Mouse (Mus musculus) neutrophil, adult 5-6 weeks (primary cell): Measurements from ENCODE around the gene Gm21958. TPM values are rescaled to one million over a fixed set of nuclear protein-coding genes. Genes with fewer than 3 reads are reported as not detected.

ENCODE experiments used
- ATAC-seq: fragments of 151-379, 151-347 bp; 2 replicates; pipeline ENCODE4 v1.8.0; 2017; ENCODE audit warnings: mild to moderate bottlenecking, moderate TSS enrichment; ENCODE audit not compliant: insufficient number of reproducible peaks, poor library complexity, low FRiP score, severe bottlenecking; ENCODE audit errors: extremely low read depth
- total RNA-seq: library from RNA; stranded (forward); fragments of 200-1000 nt; gene quantifications from 2 replicates; pipeline ENCODE4 v1.2.3, GENCODE M21; 2017

Gm21958 gene
- total RNA-seq: 1.2 TPM in 1 of 2 replicates, not detected in the other

DNA sequence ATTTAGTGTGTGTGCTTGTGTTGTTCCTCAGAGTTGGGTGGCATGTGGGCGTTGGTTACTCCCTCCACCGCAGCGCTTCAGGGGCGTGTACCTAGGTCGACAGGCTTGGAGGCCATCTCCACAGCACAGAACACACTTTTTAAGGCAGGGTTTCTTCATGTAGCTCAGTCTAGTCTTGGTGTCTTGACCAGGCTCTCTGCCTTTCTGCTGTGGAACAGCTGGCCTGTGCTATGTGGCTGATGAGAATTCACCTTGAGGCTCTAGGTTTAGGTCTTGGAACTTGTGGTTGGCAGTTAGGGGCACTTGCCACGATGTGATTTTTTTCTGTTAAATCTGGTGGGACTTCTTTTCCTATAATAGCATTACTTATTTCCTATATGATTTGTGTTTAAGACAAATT lies at the start of gene Gm21958:
TSS of gene Gm21958 (minus strand) at position 101 of the 400 bp plus-strand sequence.
- no peak for ATAC-seq

DNA sequence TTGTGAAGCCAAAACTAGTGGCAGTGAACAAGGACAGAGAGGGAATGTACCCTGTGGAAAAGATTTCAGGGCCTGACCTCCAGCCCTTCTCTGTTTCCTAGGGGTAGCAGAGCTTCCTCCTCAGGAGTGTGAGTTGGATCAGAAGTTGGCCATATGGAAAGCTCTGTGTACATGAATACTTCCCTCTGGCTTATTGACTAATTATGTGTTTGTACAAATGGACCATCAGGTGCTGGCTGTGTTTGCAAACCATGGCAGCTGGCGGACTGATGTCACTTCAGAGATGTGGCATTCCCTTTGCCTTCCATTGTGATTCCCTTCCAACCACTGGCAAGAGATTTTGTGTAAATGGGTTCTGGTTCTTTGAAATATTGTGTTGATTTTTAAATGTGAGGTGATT lies 47.1 kb upstream of the Gm21958 start:
- no peak for ATAC-seq

DNA sequence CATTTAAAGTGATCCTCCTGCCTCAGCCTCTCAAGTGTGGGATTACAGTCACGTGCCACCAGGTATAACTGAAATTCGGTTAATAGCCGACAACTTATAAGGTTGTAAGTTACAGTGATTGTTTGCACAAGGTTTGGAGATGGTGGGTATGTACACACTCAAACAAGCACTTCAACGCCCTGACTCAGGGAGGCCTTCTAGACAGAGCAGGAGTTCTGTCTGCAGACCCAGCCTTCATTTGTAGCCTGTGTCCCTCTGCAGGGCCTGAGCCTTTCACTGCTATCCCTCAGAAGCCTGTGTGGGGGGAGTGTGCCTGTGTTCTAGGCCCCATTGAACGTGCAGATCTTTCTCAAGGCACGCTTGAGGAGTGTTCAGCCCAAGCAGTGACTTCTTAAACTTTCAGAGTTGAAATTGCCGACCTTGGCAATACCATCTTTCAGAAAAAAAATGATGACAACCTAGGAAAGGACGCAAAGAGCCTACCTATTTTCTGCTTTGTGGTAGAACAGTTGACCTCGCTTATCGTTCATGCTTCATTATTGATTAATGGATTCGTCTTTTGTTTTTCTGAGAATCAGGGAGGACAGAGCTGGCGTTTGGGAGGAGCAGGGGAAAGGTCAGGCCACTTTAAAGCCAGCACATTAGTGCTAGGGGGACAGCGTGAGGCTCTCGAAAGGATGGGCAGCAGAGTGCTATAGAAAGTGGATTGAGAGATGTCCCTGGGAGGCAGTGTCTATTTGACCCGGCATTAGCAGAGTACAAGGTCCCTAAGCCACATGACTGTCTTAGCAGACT lies 46.4 kb upstream of the Gm21958 start:
- ATAC-seq: no peak

DNA sequence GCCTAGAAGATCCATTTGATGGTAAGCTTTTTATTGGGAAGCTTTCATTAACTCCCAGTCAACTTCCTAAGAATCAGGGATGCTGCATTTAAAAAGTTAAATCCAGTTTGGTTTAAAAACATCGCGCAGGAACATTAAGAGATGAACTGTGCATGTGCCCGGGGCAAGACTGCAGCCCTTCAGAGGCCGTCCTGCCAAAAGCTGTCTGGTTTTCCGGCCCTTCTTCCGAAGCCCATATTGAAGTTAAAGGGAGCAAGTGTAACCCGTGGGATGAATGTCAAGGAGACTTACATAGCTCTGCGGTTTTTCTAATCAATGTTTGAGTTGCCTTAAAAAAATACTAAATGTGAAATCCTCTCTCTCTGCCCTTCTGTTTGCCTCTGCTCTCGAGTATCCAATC lies 45.1 kb upstream of the Gm21958 start:
- no peak for ATAC-seq

DNA sequence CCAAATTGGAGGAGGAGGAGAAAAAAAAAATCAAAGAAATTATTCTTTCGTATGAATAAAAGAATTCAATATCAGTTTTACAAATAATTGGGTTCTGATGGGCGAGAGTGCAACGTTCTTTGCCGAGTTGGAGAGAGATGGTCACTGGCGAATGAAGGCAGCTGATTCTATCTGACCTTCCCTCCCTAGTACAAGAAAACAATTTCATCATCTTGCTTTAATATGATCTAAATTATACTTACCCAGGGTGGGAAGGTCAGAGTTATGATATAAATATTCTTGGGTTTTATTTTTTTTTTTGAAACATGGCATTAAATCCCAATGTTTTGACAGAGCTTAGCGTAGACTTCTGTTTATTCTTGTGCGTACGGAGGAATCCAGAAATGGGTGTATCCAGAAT lies 43.3 kb upstream of the Gm21958 start:
- no peak for ATAC-seq

DNA sequence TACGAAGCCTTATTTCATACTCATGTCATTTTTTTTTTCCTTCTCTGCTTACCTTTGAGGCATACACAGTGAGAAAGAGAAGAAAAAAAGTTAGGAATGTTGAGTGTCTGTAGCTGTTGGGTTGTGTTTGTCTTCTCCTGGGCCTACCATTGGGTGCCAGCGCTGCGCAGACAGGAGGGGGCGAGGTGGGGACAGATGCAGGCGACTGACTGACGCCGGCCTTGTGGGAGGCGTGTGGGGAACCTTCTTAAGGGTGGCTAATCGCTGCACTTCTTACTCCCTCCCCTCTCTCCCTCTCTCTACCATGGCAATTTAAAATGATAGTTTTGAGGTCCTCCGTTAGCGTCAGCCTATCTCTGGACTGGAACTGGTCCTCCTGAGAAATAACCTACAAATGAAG lies 41.9 kb upstream of the Gm21958 start:
- ATAC-seq: no peak

DNA sequence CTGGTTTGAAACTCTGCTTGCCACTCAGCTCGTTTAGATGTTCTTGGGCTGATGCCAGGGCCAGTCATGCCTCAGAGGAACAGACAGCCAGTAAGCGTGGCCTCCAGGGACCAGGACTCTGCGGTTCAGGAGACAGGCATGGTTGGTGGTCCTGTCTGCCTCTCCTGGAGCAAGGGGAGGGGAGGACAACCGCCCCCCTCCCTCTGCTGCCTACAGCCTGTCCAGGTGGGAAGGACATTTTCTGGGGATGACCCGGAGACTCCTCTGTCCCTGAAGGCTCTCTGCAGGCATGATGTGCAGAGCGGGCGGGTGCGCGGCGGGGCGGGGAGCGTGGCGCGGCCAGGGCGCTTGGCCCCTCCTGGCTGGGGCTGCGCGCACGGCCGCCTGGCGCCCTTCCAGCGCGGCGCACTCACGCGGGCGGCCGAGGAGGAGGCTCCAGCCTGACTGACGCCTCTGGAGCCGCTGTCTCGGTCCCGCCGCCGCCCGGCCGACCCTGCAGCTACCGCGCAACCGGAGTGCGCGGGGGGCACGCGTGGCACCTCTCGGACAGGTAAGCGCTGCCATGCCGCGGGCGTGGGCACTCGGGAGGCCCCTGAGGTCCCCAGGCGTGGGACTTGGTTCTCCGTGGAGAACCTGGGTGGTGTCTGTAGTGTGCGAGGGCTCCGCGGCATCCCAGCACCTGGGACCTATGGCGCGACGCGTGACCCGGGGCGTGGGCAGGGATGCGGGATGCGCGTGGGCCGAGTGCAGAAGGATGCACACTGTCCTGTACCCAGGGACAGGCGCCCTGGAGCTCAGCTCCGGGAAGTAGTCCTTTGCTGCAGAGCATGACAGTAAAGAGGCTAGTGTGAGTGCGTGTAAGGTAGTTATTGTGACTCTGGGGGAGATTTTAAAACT lies 41.2 kb upstream of the Gm21958 start, which contains the start of gene Smad9:
TSS of gene Smad9 (plus strand) at position 438 of the 897 bp plus-strand sequence.
- no peak for ATAC-seq

DNA sequence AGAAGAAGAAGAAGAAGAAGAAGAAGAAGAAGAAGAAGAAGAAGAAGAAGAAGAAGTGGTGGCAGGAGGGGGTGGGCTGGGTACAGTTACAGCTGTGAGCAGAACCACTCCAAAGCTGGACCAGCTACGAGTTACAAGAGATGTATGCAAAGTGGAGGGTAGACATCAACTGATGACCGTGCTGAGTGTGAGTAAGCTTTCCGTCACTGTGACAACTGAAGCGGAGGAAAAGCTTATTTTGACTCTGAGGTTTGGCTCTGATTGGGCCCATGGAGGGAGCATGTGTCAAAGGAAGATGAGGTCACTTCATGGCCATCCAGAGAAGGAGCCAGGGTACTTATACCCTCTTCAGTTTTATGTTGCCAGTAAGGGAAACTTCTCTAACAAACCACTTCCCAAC lies 39.3 kb upstream of the Gm21958 start:
- ATAC-seq: no peak

DNA sequence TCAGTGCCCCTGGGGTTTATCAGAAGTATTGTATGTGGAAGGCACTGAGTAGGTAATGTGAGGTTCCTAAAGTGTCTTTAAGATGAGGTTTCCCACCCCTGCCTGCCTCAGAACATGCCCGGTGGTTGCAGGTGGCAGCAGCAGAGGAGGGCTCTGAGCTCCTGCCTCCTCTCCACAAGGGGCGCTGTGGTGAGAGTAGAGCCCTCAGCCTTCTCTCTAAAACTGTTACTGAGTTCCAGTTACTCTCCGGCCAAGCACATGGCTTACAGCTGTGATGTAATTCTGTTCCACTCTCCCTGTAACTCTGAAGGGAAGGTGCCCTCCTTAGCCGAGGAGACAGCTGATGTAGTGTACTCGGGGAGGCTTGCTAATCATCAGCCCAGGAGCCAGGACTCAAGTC lies 31.6 kb upstream of the Gm21958 start:
- no peak for ATAC-seq

DNA sequence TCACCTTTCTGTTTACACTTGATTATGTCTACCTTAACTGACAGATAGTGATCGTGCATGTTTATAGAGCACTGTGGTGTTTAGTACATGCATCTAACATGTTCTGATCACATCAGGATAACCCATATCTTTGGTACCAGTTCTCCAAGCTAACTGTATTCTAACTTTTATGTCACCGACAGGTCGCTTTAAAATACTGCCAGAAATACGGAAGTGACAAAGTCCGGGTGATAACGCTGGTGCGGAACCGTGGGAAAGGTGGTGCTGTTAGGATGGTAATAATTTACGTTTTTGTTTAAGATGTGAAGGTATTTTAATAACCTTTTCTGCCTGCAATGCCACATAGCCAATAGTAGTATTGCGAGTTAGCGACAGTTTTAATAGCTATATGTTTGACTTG lies 27.8 kb upstream of the Gm21958 start:
- ATAC-seq: no peak

DNA sequence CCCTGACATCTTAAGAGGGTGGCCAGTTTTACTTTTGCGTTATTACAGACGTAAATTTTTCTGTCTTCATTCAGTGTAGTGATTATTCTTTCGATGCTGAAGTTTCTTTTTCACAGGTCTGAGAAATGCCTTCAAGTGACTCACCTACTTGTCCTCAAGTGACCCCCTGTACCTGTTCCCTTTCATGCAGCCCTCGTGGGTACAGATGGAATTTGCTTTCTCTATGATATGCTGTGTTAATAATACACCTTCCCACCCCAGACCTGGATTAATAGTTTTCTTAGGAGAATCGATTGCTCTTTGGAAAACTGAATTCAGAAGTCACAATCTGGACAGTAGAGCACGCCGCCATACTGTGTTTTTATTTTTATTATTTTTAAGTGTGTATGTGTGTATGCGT lies 23.2 kb upstream of the Gm21958 start:
- ATAC-seq: no peak

DNA sequence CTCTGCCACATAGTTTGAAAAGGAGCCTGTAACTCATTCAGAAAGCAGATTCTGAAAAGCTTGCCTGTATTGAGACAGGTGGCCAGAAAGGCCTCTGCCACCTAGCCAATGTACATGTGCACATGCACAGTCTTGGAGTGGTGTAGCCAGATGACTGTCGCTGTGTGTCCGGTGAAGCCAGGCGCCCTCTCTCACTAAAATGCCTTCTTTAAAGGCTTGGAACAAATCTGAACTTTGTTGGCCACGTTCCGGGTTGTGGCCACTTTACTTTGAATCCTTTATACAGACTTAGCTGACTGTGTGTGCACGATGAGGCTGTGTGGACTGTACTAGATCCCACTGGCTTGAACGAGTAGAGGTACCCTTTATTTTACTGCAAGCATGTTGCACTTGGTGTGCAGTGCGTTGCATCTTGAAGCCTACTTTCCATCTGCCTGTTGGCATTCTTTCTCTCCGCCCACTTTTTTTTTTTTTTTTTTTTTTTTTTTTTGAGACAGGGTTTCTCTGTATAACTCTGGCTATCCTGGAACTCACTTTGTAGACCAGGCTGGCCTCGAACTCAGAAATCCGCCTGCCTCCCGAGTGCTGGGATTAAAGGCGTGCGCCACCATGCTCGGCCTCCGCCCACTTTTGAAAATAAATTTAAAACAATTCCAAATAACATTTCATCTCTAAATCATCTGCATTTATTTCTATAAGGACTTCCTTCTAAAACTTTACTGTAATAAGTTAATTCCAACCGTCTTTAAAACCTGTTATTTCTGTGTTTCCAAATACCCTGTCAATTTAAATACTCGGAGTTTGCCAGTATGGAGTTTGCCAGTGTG lies 22.2 kb upstream of the Gm21958 start:
- no peak for ATAC-seq

DNA sequence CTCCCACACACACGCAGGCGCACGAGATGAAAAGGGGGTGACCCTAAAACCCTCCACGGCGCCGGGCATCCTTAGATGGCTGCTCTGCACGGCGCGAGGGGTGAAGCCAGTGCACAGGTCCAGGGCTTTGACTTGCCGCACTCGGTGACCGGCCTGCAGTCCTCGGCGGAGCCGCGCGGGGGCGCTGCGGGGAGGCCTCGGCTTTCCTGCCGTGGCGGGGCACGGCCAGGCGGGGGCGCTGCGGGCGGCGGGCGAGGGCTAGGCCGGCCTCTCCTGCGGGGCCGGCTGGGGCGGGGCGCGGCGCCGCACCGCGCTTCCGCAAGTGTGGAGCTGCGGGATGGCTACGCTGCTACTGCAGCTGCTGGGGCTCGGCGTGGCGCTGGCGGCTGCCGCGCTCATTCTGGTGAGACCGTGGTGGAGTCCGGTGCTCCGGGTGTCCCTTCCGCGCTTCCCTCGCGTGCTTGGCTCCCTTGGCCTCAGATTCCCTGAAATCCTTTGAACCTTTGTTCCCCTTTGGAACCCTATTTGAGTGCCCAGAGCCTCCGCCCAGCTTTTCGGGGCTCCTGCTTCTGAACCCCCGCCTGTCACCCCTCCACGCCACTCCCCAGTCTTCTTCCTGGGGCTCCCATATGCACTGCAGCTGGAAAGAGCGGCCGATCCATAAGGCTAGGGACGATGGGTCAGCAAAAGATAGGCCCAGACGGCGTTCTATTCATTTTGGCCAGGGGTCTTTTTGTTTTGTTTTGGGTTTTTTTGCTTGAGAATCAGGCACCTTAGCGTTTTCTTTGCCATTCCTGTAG lies 21.3 kb upstream of the Gm21958 start, which contains the start of the genes Exosc8 and Alg5:
TSS of gene Exosc8 (minus strand) at position 147 of the 800 bp plus-strand sequence.
TSS of gene Alg5 (plus strand) at position 293 of the 800 bp plus-strand sequence.
- ATAC-seq: peak; percentile 66

DNA sequence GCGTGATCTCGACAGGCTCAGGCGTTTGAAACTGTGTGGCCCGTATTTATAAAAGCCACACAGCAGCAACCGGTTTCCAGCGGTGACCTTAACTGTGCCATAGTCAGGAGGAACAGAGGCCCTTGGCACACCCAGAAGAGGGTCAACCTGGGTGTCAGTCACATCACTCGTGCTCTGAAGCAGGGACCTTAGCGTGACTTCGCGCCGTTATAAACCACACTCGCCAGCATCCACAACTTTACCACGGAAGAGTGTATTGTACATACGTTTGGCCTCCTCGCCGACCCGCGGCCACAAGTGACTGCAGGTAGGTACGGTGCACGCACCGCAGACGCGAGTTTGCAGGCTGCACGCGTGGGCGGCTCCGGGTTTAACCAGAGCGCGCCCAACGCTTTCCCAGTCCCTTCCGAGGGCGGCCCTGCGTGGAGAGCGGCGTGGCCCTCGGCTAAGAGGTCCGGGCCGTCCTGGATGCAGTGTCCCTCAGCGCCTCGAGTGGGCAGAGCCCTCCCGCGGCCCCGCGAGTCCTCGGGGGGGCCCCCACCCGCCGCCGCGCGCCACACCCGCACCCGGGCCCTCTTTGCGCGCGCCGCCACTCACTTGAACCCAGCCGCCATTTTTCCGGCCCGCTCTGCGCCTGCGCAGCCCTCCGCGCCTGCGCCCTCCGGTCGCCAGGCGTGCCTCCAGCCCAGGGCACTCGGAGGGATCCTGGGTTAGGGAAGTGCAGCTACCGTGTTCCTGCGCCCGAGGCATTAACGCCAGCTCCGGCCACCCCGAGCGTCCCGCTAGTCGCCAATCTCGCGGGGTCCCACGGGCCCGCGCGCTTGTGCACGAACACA lies 20.5 kb upstream of the Gm21958 start:
- ATAC-seq: peak; percentile 67

DNA sequence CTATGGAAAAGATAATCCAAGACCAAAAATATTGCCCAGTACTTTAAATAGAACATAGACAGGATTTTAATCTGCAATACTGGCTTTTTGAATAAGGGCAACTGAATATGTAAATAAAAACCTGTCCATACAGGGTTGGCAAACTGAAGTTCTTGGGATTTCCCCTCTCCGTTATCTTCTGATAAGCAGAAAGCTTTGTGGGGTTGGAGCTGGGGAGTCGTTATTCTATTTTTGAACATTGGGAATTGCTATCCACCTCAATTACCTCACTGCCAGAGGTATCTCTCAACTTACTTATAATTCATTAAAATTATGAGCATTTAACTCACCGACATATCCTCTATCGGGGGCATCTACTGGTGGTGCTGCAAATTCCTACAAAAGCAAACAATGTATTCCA lies 18.2 kb upstream of the Gm21958 start:
- no peak for ATAC-seq

DNA sequence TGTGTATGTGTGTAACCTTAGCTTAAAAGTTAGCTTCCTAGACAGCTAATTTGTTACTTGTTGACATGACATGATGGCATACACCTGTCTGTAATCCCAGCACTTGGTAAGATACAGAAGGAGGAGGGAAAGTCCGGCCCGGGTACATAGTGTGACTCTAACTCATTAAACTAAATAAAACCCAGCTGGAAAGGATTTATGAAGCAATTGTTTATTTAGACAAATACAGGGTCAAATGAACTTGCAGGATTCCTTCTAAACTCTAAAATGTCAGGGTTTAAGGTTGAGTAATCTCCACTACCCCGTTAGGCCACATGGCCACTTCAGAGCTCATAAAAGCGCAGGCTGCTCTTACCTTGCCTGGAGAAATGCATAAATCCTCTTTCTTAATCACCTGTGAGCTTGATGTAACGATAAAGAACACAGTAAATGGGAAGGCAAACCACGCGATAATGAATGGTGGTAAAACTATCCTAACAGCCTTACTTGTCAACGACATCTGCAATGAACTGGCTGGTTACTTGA lies 17.5 kb upstream of the Gm21958 start:
- ATAC-seq: no peak

DNA sequence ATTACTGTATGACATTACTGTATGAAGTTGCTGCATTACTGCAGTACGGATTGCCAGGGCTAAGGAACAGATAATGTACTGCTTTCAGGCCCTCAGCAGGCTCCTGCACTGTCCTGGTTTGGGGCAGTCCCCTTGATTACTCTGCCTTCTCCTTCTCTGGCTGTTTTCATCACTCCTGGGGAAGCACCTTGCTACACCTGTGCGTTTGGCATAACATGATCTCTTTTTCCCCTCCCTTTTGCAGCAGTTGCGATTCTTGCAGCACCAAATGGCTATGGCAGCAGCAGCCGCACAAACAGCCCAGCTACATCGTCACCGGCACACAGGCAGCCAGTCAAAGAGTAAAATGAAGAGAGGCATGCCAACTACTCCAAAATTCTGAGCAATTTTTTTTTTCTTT lies 13.9 kb upstream of the Gm21958 start:
- no peak for ATAC-seq
